Mouse (Mus musculus): Measurements from ENCODE around the gene Aff3. TPM values are rescaled to one million over a fixed set of nuclear protein-coding genes. Genes with fewer than 3 reads are reported as not detected.

Gene Aff3
- polyA plus RNA-seq, 2 experiments = 0.18 to 0.22 TPM

- no peaks in the 10 kb centered on the region for H3K9me3 ChIP-seq (ENCODE audit: control insufficient read depth, low read length)
- no peak overlapping the region for H3K4me3 ChIP-seq (ENCODE audit: insufficient read depth in 1 of 2, low read depth in 2 of 2, low read length in 2 of 2)
- ATAC-seq (ENCODE audit: insufficient read depth) = no peak
- H3K27me3 ChIP-seq (ENCODE audit: control insufficient read depth, insufficient read depth, low read length) = no peaks in the 10 kb centered on the region
- no peaks in the 10 kb centered on the region for H3K4me1 ChIP-seq (replicated peaks; ENCODE audit: control insufficient read depth in 2 of 2, insufficient read depth in 2 of 2, low read length in 1 of 2)
- H3K9ac ChIP-seq (replicated peaks) = no peak overlapping the region
- DNase-seq (ENCODE audit: low read depth in 3 of 3, low spot score in 3 of 3) = no peak
- WGBS (ENCODE audit: insufficient replicate concordance) = 69% methylated on average over 7 of the region's 7 CpGs
- H3K36me3 ChIP-seq (replicated peaks; ENCODE audit: control insufficient read depth, insufficient read depth, low read depth) = no peaks in the 10 kb centered on the region
- H3K27ac ChIP-seq = no peak overlapping the region
- no peak for TF ChIP-seq CTCF (IDR thresholded peaks at IDR 0.05; ENCODE audit: low read depth)
- no peak for TF ChIP-seq EP300 (IDR thresholded peaks at IDR 0.05; ENCODE audit: low read depth)
- no peak overlapping the region for H3K4me2 ChIP-seq (ENCODE audit: low read depth)
Observed at GRCm38 (mm10) chr1:38290881-38291280, 373.9 kb downstream of the Aff3 start.

- Histone ChIP-seq H3K4me3 (ENCODE audit: insufficient read depth in 1 of 2, low read depth in 2 of 2, low read length in 2 of 2) (no peak overlapping the region), H3K9ac (replicated peaks) (no peak overlapping the region), H3K4me1 (replicated peaks; ENCODE audit: control insufficient read depth in 2 of 2, insufficient read depth in 2 of 2, low read length in 1 of 2) (no peaks in the 10 kb centered on the region), H3K27ac (no peak overlapping the region), H3K27me3 (ENCODE audit: control insufficient read depth, insufficient read depth, low read length) (no peaks in the 10 kb centered on the region), H3K9me3 (ENCODE audit: control insufficient read depth, low read length) (no peaks in the 10 kb centered on the region), H3K36me3 (replicated peaks; ENCODE audit: control insufficient read depth, insufficient read depth, low read depth) (no peaks in the 10 kb centered on the region), H3K4me2 (ENCODE audit: low read depth) (no peak overlapping the region)
- no peak for ATAC-seq (ENCODE audit: insufficient read depth)
- TF ChIP-seq CTCF (IDR thresholded peaks at IDR 0.05; ENCODE audit: low read depth) (no peak), EP300 (IDR thresholded peaks at IDR 0.05; ENCODE audit: low read depth) (no peak)
- 52% methylated on average over 5 of the region's 5 CpGs for WGBS (ENCODE audit: insufficient replicate concordance)
- DNase-seq (ENCODE audit: low read depth in 3 of 3, low spot score in 3 of 3) = no peak
Observed at GRCm38 (mm10) chr1:38289891-38290290, 374.9 kb downstream of the Aff3 start.

GRCm38 (mm10) chr1:38288716-38289115 lies 376.0 kb downstream of the Aff3 start:
- Histone ChIP-seq H3K9ac (replicated peaks) (no peak overlapping the region), H3K9me3 (ENCODE audit: control insufficient read depth, low read length) (no peaks in the 10 kb centered on the region), H3K4me2 (ENCODE audit: low read depth) (no peak overlapping the region), H3K4me3 (ENCODE audit: insufficient read depth in 1 of 2, low read depth in 2 of 2, low read length in 2 of 2) (no peak overlapping the region), H3K27ac (no peak overlapping the region), H3K36me3 (replicated peaks; ENCODE audit: control insufficient read depth, insufficient read depth, low read depth) (no peaks in the 10 kb centered on the region), H3K27me3 (ENCODE audit: control insufficient read depth, insufficient read depth, low read length) (no peaks in the 10 kb centered on the region), H3K4me1 (replicated peaks; ENCODE audit: control insufficient read depth in 2 of 2, insufficient read depth in 2 of 2, low read length in 1 of 2) (no peaks in the 10 kb centered on the region)
- 54% methylated on average over 1 of the region's 1 CpGs for WGBS (ENCODE audit: insufficient replicate concordance)
- no peak for TF ChIP-seq EP300 (IDR thresholded peaks at IDR 0.05; ENCODE audit: low read depth)
- TF ChIP-seq CTCF (IDR thresholded peaks at IDR 0.05; ENCODE audit: low read depth) = no peak
- ATAC-seq (ENCODE audit: insufficient read depth) (no peak), DNase-seq (ENCODE audit: low read depth in 3 of 3, low spot score in 3 of 3) (no peak)

- Histone ChIP-seq H3K9me3 (ENCODE audit: control insufficient read depth, low read length) (no peaks in the 10 kb centered on the region), H3K9ac (replicated peaks) (no peak overlapping the region), H3K27me3 (ENCODE audit: control insufficient read depth, insufficient read depth, low read length) (no peaks in the 10 kb centered on the region), H3K27ac (no peak overlapping the region), H3K4me1 (replicated peaks; ENCODE audit: control insufficient read depth in 2 of 2, insufficient read depth in 2 of 2, low read length in 1 of 2) (no peaks in the 10 kb centered on the region), H3K4me3 (ENCODE audit: insufficient read depth in 1 of 2, low read depth in 2 of 2, low read length in 2 of 2) (no peak overlapping the region), H3K4me2 (ENCODE audit: low read depth) (no peak overlapping the region), H3K36me3 (replicated peaks; ENCODE audit: control insufficient read depth, insufficient read depth, low read depth) (no peaks in the 10 kb centered on the region)
- whole genome bisulfite sequencing (ENCODE audit: insufficient replicate concordance) = 63% methylated on average over 1 of the region's 1 CpGs
- DNase-seq (ENCODE audit: low read depth in 3 of 3, low spot score in 3 of 3) (no peak), ATAC-seq (ENCODE audit: insufficient read depth) (no peak)
- TF ChIP-seq CTCF (IDR thresholded peaks at IDR 0.05; ENCODE audit: low read depth) (no peak), EP300 (IDR thresholded peaks at IDR 0.05; ENCODE audit: low read depth) (no peak)
Observed at GRCm38 (mm10) chr1:38286551-38286950, 378.2 kb downstream of the Aff3 start.

- no peak overlapping the region for H3K4me2 ChIP-seq (ENCODE audit: low read depth)
- no peaks in the 10 kb centered on the region for H3K36me3 ChIP-seq (replicated peaks; ENCODE audit: control insufficient read depth, insufficient read depth, low read depth)
- 72% methylated on average over 7 of the region's 7 CpGs for WGBS (ENCODE audit: insufficient replicate concordance)
- H3K9ac ChIP-seq (replicated peaks) = no peak overlapping the region
- H3K9me3 ChIP-seq (ENCODE audit: control insufficient read depth, low read length) = no peaks in the 10 kb centered on the region
- no peak overlapping the region for H3K4me3 ChIP-seq (ENCODE audit: insufficient read depth in 1 of 2, low read depth in 2 of 2, low read length in 2 of 2)
- DNase-seq (ENCODE audit: low read depth in 3 of 3, low spot score in 3 of 3) (no peak), ATAC-seq (ENCODE audit: insufficient read depth) (no peak)
- H3K4me1 ChIP-seq (replicated peaks; ENCODE audit: control insufficient read depth in 2 of 2, insufficient read depth in 2 of 2, low read length in 1 of 2) = no peaks in the 10 kb centered on the region
- H3K27me3 ChIP-seq (ENCODE audit: control insufficient read depth, insufficient read depth, low read length) = no peaks in the 10 kb centered on the region
- TF ChIP-seq CTCF (IDR thresholded peaks at IDR 0.05; ENCODE audit: low read depth) (no peak), EP300 (IDR thresholded peaks at IDR 0.05; ENCODE audit: low read depth) (no peak)
- H3K27ac ChIP-seq = no peak overlapping the region
Observed at GRCm38 (mm10) chr1:38280549-38280948, 384.2 kb downstream of the Aff3 start.
